Mouse (Mus musculus): ENCODE data around the gene Csf1.
"Not testable (repeated sequence)": the region's sequence is repeated elsewhere in the genome, so short reads cannot be mapped to it uniquely, and the experiment has no call there.

Gene Csf1

GRCm38 (mm10) chr3:107746026-107746425, 14.2 kb downstream of the Csf1 start:
- DNase-seq = no peak

- no peak for DNase-seq
Measured at GRCm38 (mm10) chr3:107743650-107744049, 16.6 kb downstream of the Csf1 start.

GRCm38 (mm10) chr3:107743107-107743506, 17.2 kb downstream of the Csf1 start:
- no peak for DNase-seq

GRCm38 (mm10) chr3:107742071-107742710, 18.1 kb downstream of the Csf1 start:
- no peak for DNase-seq

- DNase-seq = no peak
Measured at GRCm38 (mm10) chr3:107741387-107741786, 18.9 kb downstream of the Csf1 start.

- DNase-seq = peak; percentile 47
Measured at GRCm38 (mm10) chr3:107740578-107741207, 19.6 kb downstream of the Csf1 start.

- no peak for DNase-seq
Measured at GRCm38 (mm10) chr3:107739966-107740365, 20.3 kb downstream of the Csf1 start.

GRCm38 (mm10) chr3:107739456-107739855, 20.8 kb downstream of the Csf1 start:
- no peak for DNase-seq

- DNase-seq = no peak
Measured at GRCm38 (mm10) chr3:107738620-107739019, 21.6 kb downstream of the Csf1 start.

- no peak for DNase-seq
Measured at GRCm38 (mm10) chr3:107737609-107738190, 22.6 kb downstream of the Csf1 start.

- not testable (repeated sequence) for DNase-seq
Measured at GRCm38 (mm10) chr3:107735620-107736019, 24.6 kb downstream of the Csf1 start.

GRCm38 (mm10) chr3:107733329-107733728, 26.9 kb downstream of the Csf1 start:
- no peak for DNase-seq

- no peak for DNase-seq
Measured at GRCm38 (mm10) chr3:107730236-107730635, 30.0 kb downstream of the Csf1 start.

GRCm38 (mm10) chr3:107728509-107728908, 31.8 kb downstream of the Csf1 start:
- no peak for DNase-seq

- DNase-seq = no peak
Measured at GRCm38 (mm10) chr3:107715971-107716370, 44.3 kb downstream of the Csf1 start.

- no peak for DNase-seq
Measured at GRCm38 (mm10) chr3:107714276-107714933, 45.9 kb downstream of the Csf1 start.

GRCm38 (mm10) chr3:107712081-107712480, 48.2 kb downstream of the Csf1 start:
- no peak for DNase-seq

GRCm38 (mm10) chr3:107709156-107709555, 51.1 kb downstream of the Csf1 start:
- no peak for DNase-seq

- DNase-seq = no peak
Measured at GRCm38 (mm10) chr3:107707239-107707638, 53.0 kb downstream of the Csf1 start.

GRCm38 (mm10) chr3:107706164-107706563, 54.1 kb downstream of the Csf1 start:
- no peak for DNase-seq

- DNase-seq = no peak
Measured at GRCm38 (mm10) chr3:107704371-107704705, 55.9 kb downstream of the Csf1 start.

- no peak for DNase-seq
Measured at GRCm38 (mm10) chr3:107703675-107704370, 56.4 kb downstream of the Csf1 start.

GRCm38 (mm10) chr3:107701767-107702394, 58.4 kb downstream of the Csf1 start:
- no peak for DNase-seq
